Mouse (Mus musculus): ENCODE data around the gene Adcy5. TPM values are rescaled to one million over a fixed set of nuclear protein-coding genes. Genes with fewer than 3 reads are reported as not detected.

Gene Adcy5
- polyA plus RNA-seq, 1 experiment = 6.8 TPM

DNA sequence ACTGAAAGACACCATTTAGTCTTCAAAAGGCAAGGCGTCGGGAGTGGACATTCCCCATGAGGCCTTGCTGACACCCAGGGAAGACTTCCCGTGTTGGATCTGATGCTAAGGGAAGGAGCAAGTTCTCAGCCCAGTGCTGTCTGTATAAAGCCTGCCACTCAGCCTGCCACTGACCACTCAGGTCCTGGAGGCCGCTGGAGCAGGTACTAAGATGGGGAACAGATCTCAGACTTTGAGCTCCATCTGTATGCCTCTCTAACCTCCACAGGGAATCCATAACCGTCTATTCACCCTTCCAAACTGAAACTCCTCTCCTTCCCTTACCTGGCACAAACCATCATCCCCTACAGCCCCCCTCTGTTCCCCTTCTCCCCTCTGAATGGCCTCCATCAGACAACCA lies 41.2 kb upstream of the Adcy5 start:
- H3K27me3 ChIP-seq (ENCODE audit: control insufficient read depth, insufficient read depth, low read length) = no peaks in the 10 kb centered on the region
- H3K36me3 ChIP-seq (ENCODE audit: control insufficient read depth, insufficient read depth, low read length) = no peaks in the 10 kb centered on the region
- no peak for DNase-seq
- WGBS = 92% methylated on average over 5 of the region's 5 CpGs
- H3K4me1 ChIP-seq (replicated peaks; ENCODE audit: control insufficient read depth, insufficient read depth, low read length) = no peaks in the 10 kb centered on the region
- TF ChIP-seq POLR2A (IDR thresholded peaks at IDR 0.05; ENCODE audit: control insufficient read depth, extremely low read depth, insufficient read depth, low read length, poor library complexity) (no peak), CTCF (IDR thresholded peaks at IDR 0.05; ENCODE audit: borderline replicate concordance, control insufficient read depth, extremely low read depth, insufficient read depth, low read length, poor library complexity) (no peak)
- H3K4me3 ChIP-seq (ENCODE audit: control insufficient read depth, insufficient read depth, low read length) = no peak overlapping the region
- no peak overlapping the region for H3K27ac ChIP-seq (ENCODE audit: control insufficient read depth, insufficient read depth, low read length)

DNA sequence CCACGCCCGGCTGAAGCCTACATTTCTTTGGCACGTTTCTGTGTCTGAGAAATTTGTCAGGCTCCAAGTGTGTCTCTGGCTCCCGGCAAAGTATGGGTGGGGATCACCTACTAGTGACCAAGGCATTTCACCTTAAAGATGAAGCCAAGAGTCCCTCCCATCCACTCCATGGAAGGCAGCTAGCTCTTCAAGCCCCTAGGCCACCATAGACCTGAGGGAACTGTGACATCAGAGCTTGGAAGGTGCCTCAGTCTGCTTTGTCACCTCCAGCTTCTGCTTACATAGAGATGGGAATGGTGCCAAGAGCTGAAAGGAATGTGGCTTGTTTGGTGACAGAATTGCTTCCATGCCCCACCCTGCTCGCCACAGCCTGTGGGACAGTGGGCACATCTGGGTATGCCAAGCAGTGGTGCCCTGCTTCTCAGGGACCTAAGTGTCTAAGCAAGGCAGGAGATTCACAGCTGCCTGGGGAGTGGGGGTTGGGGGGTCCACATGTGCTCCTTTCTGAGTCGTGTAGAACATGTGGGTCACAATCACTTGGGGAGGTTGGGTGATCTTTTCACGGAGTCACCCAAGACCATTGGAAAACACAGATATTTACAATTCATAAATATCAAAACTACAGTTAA lies 38.2 kb upstream of the Adcy5 start:
- no peak for TF ChIP-seq CTCF (IDR thresholded peaks at IDR 0.05; ENCODE audit: borderline replicate concordance, control insufficient read depth, extremely low read depth, insufficient read depth, low read length, poor library complexity)
- 86% methylated on average over 7 of the region's 7 CpGs for WGBS

DNA sequence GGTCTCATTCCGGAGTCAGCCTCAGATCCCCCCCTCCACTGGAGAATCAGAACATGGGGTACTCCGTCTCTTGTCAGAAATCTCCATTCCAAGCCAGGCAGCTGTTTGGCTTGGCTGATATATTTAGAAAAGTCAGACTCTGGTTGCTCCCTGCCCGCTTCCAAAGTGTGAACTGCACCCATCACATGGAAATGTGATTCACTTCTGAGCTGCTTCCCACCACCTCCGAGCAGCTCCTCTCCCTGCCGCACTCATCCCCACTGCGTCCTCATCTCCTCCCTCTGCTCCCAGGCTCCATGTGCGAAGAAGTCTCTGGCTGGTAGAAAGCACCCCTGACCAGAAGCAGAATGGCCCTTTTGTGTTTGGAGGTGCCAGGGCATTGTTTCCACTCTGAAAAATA lies 37.2 kb upstream of the Adcy5 start:
- H3K27ac ChIP-seq (ENCODE audit: control insufficient read depth, insufficient read depth, low read length) = no peak overlapping the region
- H3K4me1 ChIP-seq (replicated peaks; ENCODE audit: control insufficient read depth, insufficient read depth, low read length) = no peaks in the 10 kb centered on the region
- H3K36me3 ChIP-seq (ENCODE audit: control insufficient read depth, insufficient read depth, low read length) = no peaks in the 10 kb centered on the region
- no peak for DNase-seq
- H3K27me3 ChIP-seq (ENCODE audit: control insufficient read depth, insufficient read depth, low read length) = no peaks in the 10 kb centered on the region
- 90% methylated on average over 7 of the region's 7 CpGs for WGBS
- TF ChIP-seq POLR2A (IDR thresholded peaks at IDR 0.05; ENCODE audit: control insufficient read depth, extremely low read depth, insufficient read depth, low read length, poor library complexity) (no peak), CTCF (IDR thresholded peaks at IDR 0.05; ENCODE audit: borderline replicate concordance, control insufficient read depth, extremely low read depth, insufficient read depth, low read length, poor library complexity) (no peak)
- no peak overlapping the region for H3K4me3 ChIP-seq (ENCODE audit: control insufficient read depth, insufficient read depth, low read length)

More for the DNA sequence above, 38.2 kb upstream of the Adcy5 start:
- no peak for DNase-seq
- H3K4me1 ChIP-seq (replicated peaks; ENCODE audit: control insufficient read depth, insufficient read depth, low read length) = no peaks in the 10 kb centered on the region
- no peaks in the 10 kb centered on the region for H3K27me3 ChIP-seq (ENCODE audit: control insufficient read depth, insufficient read depth, low read length)
- no peaks in the 10 kb centered on the region for H3K36me3 ChIP-seq (ENCODE audit: control insufficient read depth, insufficient read depth, low read length)
- no peak overlapping the region for H3K27ac ChIP-seq (ENCODE audit: control insufficient read depth, insufficient read depth, low read length)
- no peak overlapping the region for H3K4me3 ChIP-seq (ENCODE audit: control insufficient read depth, insufficient read depth, low read length)

DNA sequence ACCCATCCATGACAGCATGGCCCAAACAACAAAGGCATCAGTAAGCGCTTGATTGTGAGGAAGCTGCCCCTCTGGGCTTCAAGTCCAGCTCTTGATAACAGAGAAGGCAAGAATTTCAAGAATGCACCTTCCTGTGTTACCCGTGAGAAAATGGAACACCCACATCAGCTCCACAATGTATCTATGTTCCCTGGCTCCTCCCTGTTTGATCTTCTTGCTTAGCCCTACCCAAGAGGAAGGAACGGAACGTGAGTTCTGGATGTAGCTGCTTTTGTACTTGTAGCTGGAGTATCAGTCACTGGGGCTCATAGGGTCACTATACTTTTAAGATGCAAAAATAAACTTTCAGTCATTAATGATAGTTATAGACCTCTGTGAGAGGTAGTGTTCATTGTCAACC lies 34.1 kb upstream of the Adcy5 start:
- no peak for TF ChIP-seq CTCF (IDR thresholded peaks at IDR 0.05; ENCODE audit: borderline replicate concordance, control insufficient read depth, extremely low read depth, insufficient read depth, low read length, poor library complexity)
- TF ChIP-seq POLR2A (IDR thresholded peaks at IDR 0.05; ENCODE audit: control insufficient read depth, extremely low read depth, insufficient read depth, low read length, poor library complexity) = no peak
- no peak for DNase-seq
- Histone ChIP-seq H3K27me3 (ENCODE audit: control insufficient read depth, insufficient read depth, low read length) (no peaks in the 10 kb centered on the region), H3K4me1 (replicated peaks; ENCODE audit: control insufficient read depth, insufficient read depth, low read length) (no peaks in the 10 kb centered on the region), H3K36me3 (ENCODE audit: control insufficient read depth, insufficient read depth, low read length) (no peaks in the 10 kb centered on the region), H3K4me3 (ENCODE audit: control insufficient read depth, insufficient read depth, low read length) (no peak overlapping the region), H3K27ac (ENCODE audit: control insufficient read depth, insufficient read depth, low read length) (no peak overlapping the region)
- 85% methylated on average over 4 of the region's 4 CpGs for WGBS

DNA sequence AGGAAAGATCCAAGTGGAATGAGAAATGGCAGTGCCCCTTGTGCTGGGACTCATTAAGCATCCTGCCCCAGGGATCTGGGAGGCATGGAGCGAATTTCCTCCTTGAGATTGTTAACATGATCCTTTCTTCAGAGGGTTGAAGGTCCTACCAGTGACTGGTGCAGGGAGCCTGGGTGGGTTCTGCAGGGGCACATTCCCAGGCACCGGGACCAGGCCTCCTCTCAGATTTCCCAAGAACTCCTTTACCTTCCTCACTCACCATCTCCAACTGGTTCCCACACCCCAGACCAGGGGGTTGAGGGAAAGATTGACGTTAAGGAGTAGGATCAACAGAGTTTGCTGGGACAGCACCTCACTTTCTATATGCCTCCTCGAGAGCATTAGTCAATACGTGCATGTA lies 27.4 kb upstream of the Adcy5 start:
- H3K27me3 ChIP-seq (ENCODE audit: control insufficient read depth, insufficient read depth, low read length) = no peaks in the 10 kb centered on the region
- H3K36me3 ChIP-seq (ENCODE audit: control insufficient read depth, insufficient read depth, low read length) = no peaks in the 10 kb centered on the region
- TF ChIP-seq CTCF (IDR thresholded peaks at IDR 0.05; ENCODE audit: borderline replicate concordance, control insufficient read depth, extremely low read depth, insufficient read depth, low read length, poor library complexity) = no peak
- TF ChIP-seq POLR2A (IDR thresholded peaks at IDR 0.05; ENCODE audit: control insufficient read depth, extremely low read depth, insufficient read depth, low read length, poor library complexity) = no peak
- 93% methylated on average over 5 of the region's 5 CpGs for WGBS
- H3K27ac ChIP-seq (ENCODE audit: control insufficient read depth, insufficient read depth, low read length) = no peak overlapping the region
- DNase-seq = no peak
- H3K4me3 ChIP-seq (ENCODE audit: control insufficient read depth, insufficient read depth, low read length) = no peak overlapping the region
- no peaks in the 10 kb centered on the region for H3K4me1 ChIP-seq (replicated peaks; ENCODE audit: control insufficient read depth, insufficient read depth, low read length)

DNA sequence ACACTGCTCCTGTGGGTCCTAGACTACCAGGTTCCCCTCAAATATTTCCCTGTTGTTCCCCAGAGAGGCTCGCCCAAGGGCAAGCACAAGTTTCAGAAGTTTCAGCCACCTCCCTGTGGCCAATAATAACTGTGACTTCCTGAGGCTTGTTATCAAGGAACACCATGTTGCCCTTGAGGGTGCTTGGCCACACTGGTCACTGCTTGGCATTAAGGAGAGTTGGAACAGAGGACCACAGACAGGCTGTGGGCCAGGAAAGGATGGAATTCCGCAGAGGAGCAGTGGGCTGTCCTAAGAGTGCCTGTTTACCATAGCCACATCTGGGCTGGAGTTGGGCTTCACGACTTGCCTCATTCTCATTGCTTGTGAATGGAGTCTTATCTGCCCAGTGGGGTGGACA lies 24.5 kb upstream of the Adcy5 start:
- WGBS = 81% methylated on average over 3 of the region's 3 CpGs
- Histone ChIP-seq H3K4me3 (ENCODE audit: control insufficient read depth, insufficient read depth, low read length) (no peak overlapping the region), H3K4me1 (replicated peaks; ENCODE audit: control insufficient read depth, insufficient read depth, low read length) (no peaks in the 10 kb centered on the region), H3K27me3 (ENCODE audit: control insufficient read depth, insufficient read depth, low read length) (no peaks in the 10 kb centered on the region), H3K36me3 (ENCODE audit: control insufficient read depth, insufficient read depth, low read length) (no peaks in the 10 kb centered on the region), H3K27ac (ENCODE audit: control insufficient read depth, insufficient read depth, low read length) (no peak overlapping the region)
- no peak for TF ChIP-seq POLR2A (IDR thresholded peaks at IDR 0.05; ENCODE audit: control insufficient read depth, extremely low read depth, insufficient read depth, low read length, poor library complexity)
- TF ChIP-seq CTCF (IDR thresholded peaks at IDR 0.05; ENCODE audit: borderline replicate concordance, control insufficient read depth, extremely low read depth, insufficient read depth, low read length, poor library complexity) = no peak
- no peak for DNase-seq

DNA sequence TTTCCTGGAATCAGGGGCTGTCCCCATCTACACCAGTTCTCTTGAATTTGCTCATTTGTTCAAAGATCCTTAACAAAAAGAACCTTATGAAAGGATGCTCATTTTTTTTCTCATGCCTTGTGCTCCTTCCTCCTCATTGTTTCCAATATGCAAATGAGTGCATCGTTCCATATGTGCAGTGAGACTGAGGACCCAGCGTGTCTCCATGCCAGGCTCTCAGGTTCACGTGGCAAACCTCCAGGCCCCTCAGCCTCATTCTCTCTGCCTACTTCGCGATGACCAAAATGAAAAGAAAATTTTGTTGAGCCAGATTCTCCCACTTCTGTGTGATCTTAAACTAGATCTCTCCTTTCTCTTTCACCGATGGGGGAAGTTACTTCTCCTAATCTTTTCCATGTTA lies 15.3 kb upstream of the Adcy5 start:
- Histone ChIP-seq H3K27ac (ENCODE audit: control insufficient read depth, insufficient read depth, low read length) (no peak overlapping the region), H3K4me1 (replicated peaks; ENCODE audit: control insufficient read depth, insufficient read depth, low read length) (no peaks in the 10 kb centered on the region), H3K36me3 (ENCODE audit: control insufficient read depth, insufficient read depth, low read length) (no peaks in the 10 kb centered on the region), H3K4me3 (ENCODE audit: control insufficient read depth, insufficient read depth, low read length) (no peak overlapping the region), H3K27me3 (ENCODE audit: control insufficient read depth, insufficient read depth, low read length) (no peaks in the 10 kb centered on the region)
- WGBS = 86% methylated on average over 6 of the region's 6 CpGs
- DNase-seq = no peak
- TF ChIP-seq POLR2A (IDR thresholded peaks at IDR 0.05; ENCODE audit: control insufficient read depth, extremely low read depth, insufficient read depth, low read length, poor library complexity) (no peak), CTCF (IDR thresholded peaks at IDR 0.05; ENCODE audit: borderline replicate concordance, control insufficient read depth, extremely low read depth, insufficient read depth, low read length, poor library complexity) (no peak)

All from thymus, adult 2 months (tissue).